Mouse (Mus musculus) bone marrow macrophage, adult 2 months (primary cell): Measurements from ENCODE around the gene Sema3f. TPM values are rescaled to one million over a fixed set of nuclear protein-coding genes. Genes with fewer than 3 reads are reported as not detected.

ENCODE experiments used
- H3K27ac ChIP-seq: 2 replicates; pipeline ENCODE4 v1.5.1; 2012; ENCODE audit warnings: low read depth, low read length; ENCODE audit not compliant: insufficient read depth
- H3K4me1 ChIP-seq: 2 replicates; pipeline ENCODE4 v1.6.1; 2012; ENCODE audit warnings: low read length; ENCODE audit not compliant: control insufficient read depth, insufficient read depth
- H3K4me3 ChIP-seq: 2 replicates; pipeline ENCODE4 v1.5.1; 2012; ENCODE audit warnings: mild to moderate bottlenecking, low read length, moderate library complexity; ENCODE audit not compliant: insufficient read depth
- CTCF ChIP-seq: IDR thresholded peaks from 2 replicates; pipeline ENCODE4 v1.5.1; 2012; ENCODE audit warnings: low read depth, mild to moderate bottlenecking, low read length, moderate library complexity
- POLR2A ChIP-seq: IDR thresholded peaks from 2 replicates; pipeline ENCODE4 v1.6.1; 2012; ENCODE audit warnings: mild to moderate bottlenecking, low read depth, low read length, borderline replicate concordance
- polyA plus RNA-seq: library from polyadenylated mRNA; stranded (reverse); fragments of >200 nt; gene quantifications from 2 replicates; pipeline ENCODE4 v1.2.4, GENCODE M21; 2012; ENCODE audit not compliant: missing spikeins, insufficient read depth, insufficient read length

The Sema3f gene
- polyA plus RNA-seq, 1 experiment: not detected

DNA sequence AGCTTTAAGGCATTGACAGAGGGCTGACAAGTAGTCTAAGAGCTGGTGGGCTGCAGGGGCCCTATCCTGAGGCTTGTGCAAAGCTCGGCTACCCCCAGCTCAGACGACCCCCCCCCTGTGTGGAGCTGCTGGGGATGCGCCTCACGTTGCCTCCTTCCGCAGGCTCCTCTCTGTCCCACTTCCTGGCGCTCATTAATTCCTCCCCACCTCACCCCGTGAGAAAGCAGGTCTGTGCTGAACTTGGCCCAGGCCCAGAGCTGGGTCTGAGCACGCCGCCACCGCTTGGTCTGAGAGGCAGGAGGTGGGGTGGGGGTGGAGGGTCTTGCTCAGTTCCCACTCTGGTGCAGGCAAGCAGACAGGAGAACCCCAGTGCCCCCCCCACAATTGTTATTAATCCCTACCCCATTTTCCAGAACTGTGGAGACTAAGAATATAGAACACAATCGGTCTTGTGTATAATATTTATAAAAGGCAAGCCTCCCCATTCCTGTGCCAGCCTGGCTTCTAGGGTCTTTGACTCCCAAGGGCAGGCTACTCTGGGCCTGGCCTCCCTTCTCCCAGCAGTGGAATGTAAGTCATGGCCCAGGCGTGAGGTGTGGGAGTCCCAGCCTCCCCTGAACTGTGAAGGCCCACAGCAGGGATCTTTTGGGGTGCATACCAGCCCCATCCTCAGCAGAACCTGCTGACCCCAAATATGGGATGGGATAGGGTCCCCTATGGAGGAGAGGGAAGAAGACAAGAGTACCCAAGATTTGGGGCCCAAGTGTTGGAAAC, 59.4 kb downstream of the Sema3f start:
- Histone ChIP-seq H3K4me3 (no peak overlapping the region), H3K27ac (no peak overlapping the region), H3K4me1 (no peaks in the 10 kb centered on the region)
- TF ChIP-seq POLR2A (no peak), CTCF (no peak)

DNA sequence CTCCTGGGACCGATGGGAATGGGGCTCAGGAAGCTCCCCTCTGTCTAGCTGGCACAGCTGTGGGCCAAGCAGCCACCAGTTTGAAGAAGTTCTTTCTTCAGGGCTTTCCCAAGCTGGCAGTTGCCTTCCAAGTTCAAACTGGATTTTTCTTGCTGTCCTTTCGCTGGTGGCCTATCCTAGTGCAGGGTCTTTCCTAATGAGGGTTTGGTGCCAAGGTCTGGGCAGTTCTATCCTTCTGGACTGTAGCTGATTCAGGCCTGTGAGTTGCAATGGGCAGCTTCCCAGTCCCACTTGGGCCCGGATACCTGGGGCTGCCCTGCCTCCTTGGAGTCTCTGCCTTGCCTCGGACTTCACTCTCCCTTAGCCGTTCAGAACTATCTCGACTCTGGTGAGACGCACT, 60.0 kb downstream of the Sema3f start:
- H3K27ac ChIP-seq: no peak overlapping the region
- no peak for TF ChIP-seq POLR2A
- no peak for TF ChIP-seq CTCF
- H3K4me3 ChIP-seq: no peak overlapping the region
- peaks cover 2% of the 10 kb centered on the region; the same call in 1 of the 2 replicates for H3K4me1 ChIP-seq

GRCm38 (mm10) chr9:107648767-107649166, 61.5 kb downstream of the Sema3f start:
- Histone ChIP-seq H3K4me1 (peaks cover 7% of the 10 kb centered on the region), H3K27ac (no peak overlapping the region), H3K4me3 (no peak overlapping the region)
- TF ChIP-seq CTCF: no peak
- no peak for TF ChIP-seq POLR2A

DNA sequence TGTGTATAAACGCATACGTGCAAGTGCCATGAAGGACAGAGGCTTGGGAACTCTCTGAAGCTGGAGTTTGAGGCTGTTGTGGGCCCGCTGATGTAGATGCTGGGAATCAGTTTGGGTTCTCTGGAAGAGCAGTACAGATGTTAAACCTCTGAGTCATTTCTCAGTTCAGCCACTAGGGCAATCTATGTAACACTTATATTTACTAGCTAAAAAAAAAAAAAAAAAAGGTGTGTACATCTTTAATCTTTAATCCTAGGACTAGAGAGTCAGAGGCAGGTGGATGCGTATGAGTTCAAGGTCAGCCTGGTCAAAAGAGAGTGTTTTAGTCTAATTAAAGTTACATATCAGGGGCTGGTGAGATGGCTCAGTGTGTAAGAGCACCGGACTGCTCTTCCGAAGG, 63.3 kb downstream of the Sema3f start:
- Histone ChIP-seq H3K27ac (no peak overlapping the region), H3K4me1 (peaks cover 11% of the 10 kb centered on the region), H3K4me3 (no peak overlapping the region)
- TF ChIP-seq POLR2A (no peak), CTCF (no peak)

GRCm38 (mm10) chr9:107645577-107645976, 64.7 kb downstream of the Sema3f start:
- no peak overlapping the region for H3K4me3 ChIP-seq
- peaks cover 23% of the 10 kb centered on the region for H3K4me1 ChIP-seq
- TF ChIP-seq POLR2A (no peak), CTCF (peak; percentile 93)
- H3K27ac ChIP-seq: no peak overlapping the region

- Histone ChIP-seq H3K27ac (no peak overlapping the region), H3K4me3 (no peak overlapping the region), H3K4me1 (peaks cover 23% of the 10 kb centered on the region)
- TF ChIP-seq CTCF (no peak), POLR2A (no peak)
These were observed 65.1 kb downstream of the Sema3f start for GRCm38 (mm10) chr9:107645153-107645510.

- peak overlapping the region; percentile 61 for H3K4me3 ChIP-seq
- peaks cover 25% of the 10 kb centered on the region for H3K4me1 ChIP-seq
- peak overlapping the region; percentile 8; the same call in 1 of the 2 replicates for H3K27ac ChIP-seq
- TF ChIP-seq CTCF: peak; percentile 70
- TF ChIP-seq POLR2A: no peak
These were observed 65.7 kb downstream of the Sema3f start for GRCm38 (mm10) chr9:107644495-107645152.

DNA sequence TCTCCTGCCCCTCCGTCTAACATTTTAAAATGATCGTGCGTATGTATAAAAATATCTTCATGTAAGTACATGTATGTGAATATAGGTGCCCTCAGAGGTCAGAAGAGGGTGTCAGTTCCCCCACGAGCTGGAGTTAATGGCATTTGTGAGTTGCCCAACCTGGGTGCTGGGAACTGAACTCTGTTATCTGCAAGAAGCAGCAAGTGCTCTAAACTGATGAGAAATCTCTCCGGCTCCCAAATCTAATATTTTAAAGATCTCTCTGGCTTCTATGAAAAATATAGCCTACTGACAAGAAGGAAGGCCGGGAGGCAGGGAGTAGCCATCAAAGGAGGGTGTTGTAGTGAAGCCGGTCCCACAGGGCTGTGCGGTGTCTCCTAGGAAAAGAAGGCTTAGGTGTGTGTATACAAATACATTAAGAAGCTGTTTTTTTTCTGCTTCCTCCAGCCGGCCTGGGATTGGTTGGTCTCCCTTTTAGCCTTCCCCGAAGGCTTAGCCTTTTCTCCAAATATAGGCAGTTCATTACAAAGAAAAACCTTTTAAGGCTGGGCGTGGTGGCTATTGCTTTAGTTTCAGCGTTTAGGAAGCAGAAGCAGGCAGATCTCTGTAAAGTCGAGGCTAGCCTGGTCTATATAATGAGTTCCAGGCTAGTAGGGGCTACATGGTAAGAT, 66.6 kb downstream of the Sema3f start:
- H3K27ac ChIP-seq: no peak overlapping the region
- H3K4me1 ChIP-seq: peaks cover 33% of the 10 kb centered on the region
- no peak for TF ChIP-seq CTCF
- no peak for TF ChIP-seq POLR2A
- H3K4me3 ChIP-seq: no peak overlapping the region

DNA sequence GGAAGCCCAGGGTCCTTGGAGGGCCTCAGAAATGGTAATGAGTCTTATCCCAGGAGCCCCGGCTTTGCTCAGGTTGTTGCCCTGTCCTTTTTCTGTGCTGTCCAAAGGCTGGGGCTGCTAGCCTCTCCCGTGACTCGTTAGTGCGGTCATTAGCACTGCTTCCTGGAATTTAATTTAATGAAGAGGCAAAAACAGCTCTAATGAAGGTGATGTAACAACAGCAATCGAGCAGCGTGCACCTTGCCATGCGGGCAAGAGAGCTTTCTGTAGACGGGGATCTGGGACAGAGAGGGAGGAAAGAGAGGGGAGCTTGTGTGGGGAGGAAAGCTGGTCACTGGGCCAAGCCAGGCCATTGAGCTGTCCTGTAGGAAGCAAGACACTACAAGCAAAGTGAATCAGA, 68.6 kb downstream of the Sema3f start:
- H3K4me1 ChIP-seq: peaks cover 33% of the 10 kb centered on the region
- H3K4me3 ChIP-seq: no peak overlapping the region
- peak overlapping the region; percentile 90 for H3K27ac ChIP-seq
- TF ChIP-seq POLR2A: no peak
- TF ChIP-seq CTCF: no peak
